Mouse (Mus musculus): ENCODE results near the gene Ctc1. TPM values are rescaled to one million over a fixed set of nuclear protein-coding genes. Genes with fewer than 3 reads are reported as not detected.
"Not testable (repeated sequence)": the region's sequence is repeated elsewhere in the genome, so short reads cannot be mapped to it uniquely, and the experiment has no call there.

Ctc1 gene
- polyA plus RNA-seq, 1 experiment, result not detected

- Histone ChIP-seq H3K4me1 (ENCODE audit: control insufficient read depth, insufficient read depth, low read length) (peaks cover 13% of the 10 kb centered on the region; the same call in 1 of the 2 replicates), H3K27ac (ENCODE audit: insufficient read depth, low read depth, low read length) (no peak overlapping the region), H3K4me3 (ENCODE audit: insufficient read depth, low read depth, low read length) (no peak overlapping the region)
- WGBS, result 100% methylated on average over 1 of the region's 1 CpGs
- TF ChIP-seq CTCF (IDR thresholded peaks at IDR 0.05; ENCODE audit: insufficient read depth, low read depth, low read length) (no peak), POLR2A (IDR thresholded peaks at IDR 0.05; ENCODE audit: insufficient read depth, low read depth, low read length) (no peak)
Observed at GRCm38 (mm10) chr11:68975601-68976000, 40.1 kb upstream of the Ctc1 start.

GRCm38 (mm10) chr11:68979320-68979733 lies 36.4 kb upstream of the Ctc1 start:
- H3K4me3 ChIP-seq (ENCODE audit: insufficient read depth, low read depth, low read length), result no peak overlapping the region
- WGBS, result 58% methylated on average over 5 of the region's 5 CpGs
- TF ChIP-seq POLR2A (IDR thresholded peaks at IDR 0.05; ENCODE audit: insufficient read depth, low read depth, low read length) (no peak), CTCF (IDR thresholded peaks at IDR 0.05; ENCODE audit: insufficient read depth, low read depth, low read length) (no peak)
- H3K27ac ChIP-seq (ENCODE audit: insufficient read depth, low read depth, low read length), result no peak overlapping the region
- H3K4me1 ChIP-seq (ENCODE audit: control insufficient read depth, insufficient read depth, low read length), result no peaks in the 10 kb centered on the region; the same call in 1 of the 2 replicates

- Histone ChIP-seq H3K4me1 (ENCODE audit: control insufficient read depth, insufficient read depth, low read length) (no peaks in the 10 kb centered on the region; the same call in 1 of the 2 replicates), H3K27ac (ENCODE audit: insufficient read depth, low read depth, low read length) (no peak overlapping the region), H3K4me3 (ENCODE audit: insufficient read depth, low read depth, low read length) (no peak overlapping the region)
- TF ChIP-seq POLR2A (IDR thresholded peaks at IDR 0.05; ENCODE audit: insufficient read depth, low read depth, low read length) (no peak), CTCF (IDR thresholded peaks at IDR 0.05; ENCODE audit: insufficient read depth, low read depth, low read length) (no peak)
- 72% methylated on average over 3 of the region's 3 CpGs for WGBS
Observed at GRCm38 (mm10) chr11:68980919-68981318, 34.8 kb upstream of the Ctc1 start.

- H3K4me3 ChIP-seq (ENCODE audit: insufficient read depth, low read depth, low read length), result no peak overlapping the region
- no peak overlapping the region for H3K27ac ChIP-seq (ENCODE audit: insufficient read depth, low read depth, low read length)
- no peaks in the 10 kb centered on the region; the same call in 1 of the 2 replicates for H3K4me1 ChIP-seq (ENCODE audit: control insufficient read depth, insufficient read depth, low read length)
- 37% methylated on average over 4 of the region's 4 CpGs for WGBS
- no peak for TF ChIP-seq POLR2A (IDR thresholded peaks at IDR 0.05; ENCODE audit: insufficient read depth, low read depth, low read length)
Observed at GRCm38 (mm10) chr11:68982639-68983369, 32.9 kb upstream of the Ctc1 start.

GRCm38 (mm10) chr11:68987365-68987882 lies 28.3 kb upstream of the Ctc1 start:
- WGBS, result 83% methylated on average over 11 of the region's 11 CpGs
- Histone ChIP-seq H3K27ac (ENCODE audit: insufficient read depth, low read depth, low read length) (no peak overlapping the region), H3K4me1 (ENCODE audit: control insufficient read depth, insufficient read depth, low read length) (no peaks in the 10 kb centered on the region), H3K4me3 (ENCODE audit: insufficient read depth, low read depth, low read length) (no peak overlapping the region)
- TF ChIP-seq CTCF (IDR thresholded peaks at IDR 0.05; ENCODE audit: insufficient read depth, low read depth, low read length) (no peak), POLR2A (IDR thresholded peaks at IDR 0.05; ENCODE audit: insufficient read depth, low read depth, low read length) (no peak)

GRCm38 (mm10) chr11:68988341-68988740 lies 27.4 kb upstream of the Ctc1 start:
- Histone ChIP-seq H3K4me3 (ENCODE audit: insufficient read depth, low read depth, low read length) (no peak overlapping the region), H3K27ac (ENCODE audit: insufficient read depth, low read depth, low read length) (no peak overlapping the region), H3K4me1 (ENCODE audit: control insufficient read depth, insufficient read depth, low read length) (no peaks in the 10 kb centered on the region)
- 94% methylated on average over 17 of the region's 17 CpGs for WGBS
- no peak for TF ChIP-seq CTCF (IDR thresholded peaks at IDR 0.05; ENCODE audit: insufficient read depth, low read depth, low read length)
- TF ChIP-seq POLR2A (IDR thresholded peaks at IDR 0.05; ENCODE audit: insufficient read depth, low read depth, low read length), result no peak

GRCm38 (mm10) chr11:68993122-68993521 lies 22.6 kb upstream of the Ctc1 start:
- Histone ChIP-seq H3K27ac (ENCODE audit: insufficient read depth, low read depth, low read length) (no peak overlapping the region), H3K4me1 (ENCODE audit: control insufficient read depth, insufficient read depth, low read length) (no peaks in the 10 kb centered on the region), H3K4me3 (ENCODE audit: insufficient read depth, low read depth, low read length) (no peak overlapping the region)
- whole genome bisulfite sequencing, result 87% methylated on average over 7 of the region's 7 CpGs
- TF ChIP-seq CTCF (IDR thresholded peaks at IDR 0.05; ENCODE audit: insufficient read depth, low read depth, low read length) (no peak), POLR2A (IDR thresholded peaks at IDR 0.05; ENCODE audit: insufficient read depth, low read depth, low read length) (no peak)

- TF ChIP-seq POLR2A (IDR thresholded peaks at IDR 0.05; ENCODE audit: insufficient read depth, low read depth, low read length), result no peak
- no peak for TF ChIP-seq CTCF (IDR thresholded peaks at IDR 0.05; ENCODE audit: insufficient read depth, low read depth, low read length)
- no peak overlapping the region for H3K4me3 ChIP-seq (ENCODE audit: insufficient read depth, low read depth, low read length)
- no peak overlapping the region for H3K27ac ChIP-seq (ENCODE audit: insufficient read depth, low read depth, low read length)
- 96% methylated on average over 3 of the region's 3 CpGs for WGBS
- no peaks in the 10 kb centered on the region for H3K4me1 ChIP-seq (ENCODE audit: control insufficient read depth, insufficient read depth, low read length)
Observed at GRCm38 (mm10) chr11:68994377-68994776, 21.3 kb upstream of the Ctc1 start.

GRCm38 (mm10) chr11:68997080-68997479 lies 18.6 kb upstream of the Ctc1 start:
- 97% methylated on average over 4 of the region's 4 CpGs for WGBS
- H3K4me3 ChIP-seq (ENCODE audit: insufficient read depth, low read depth, low read length), result no peak overlapping the region

GRCm38 (mm10) chr11:69002782-69003181 lies 12.9 kb upstream of the Ctc1 start:
- not testable (repeated sequence) for H3K4me1 ChIP-seq (ENCODE audit: control insufficient read depth, insufficient read depth, low read length); H3K27ac ChIP-seq (ENCODE audit: insufficient read depth, low read depth, low read length); H3K4me3 ChIP-seq (ENCODE audit: insufficient read depth, low read depth, low read length)
- 95% methylated on average over 4 of the region's 4 CpGs for WGBS

More at GRCm38 (mm10) chr11:68997080-68997479, 18.6 kb upstream of the Ctc1 start:
- Histone ChIP-seq H3K4me1 (ENCODE audit: control insufficient read depth, insufficient read depth, low read length) (no peaks in the 10 kb centered on the region), H3K27ac (ENCODE audit: insufficient read depth, low read depth, low read length) (no peak overlapping the region)
- TF ChIP-seq CTCF (IDR thresholded peaks at IDR 0.05; ENCODE audit: insufficient read depth, low read depth, low read length) (no peak), POLR2A (IDR thresholded peaks at IDR 0.05; ENCODE audit: insufficient read depth, low read depth, low read length) (no peak)
